In the genomic region with DNA sequence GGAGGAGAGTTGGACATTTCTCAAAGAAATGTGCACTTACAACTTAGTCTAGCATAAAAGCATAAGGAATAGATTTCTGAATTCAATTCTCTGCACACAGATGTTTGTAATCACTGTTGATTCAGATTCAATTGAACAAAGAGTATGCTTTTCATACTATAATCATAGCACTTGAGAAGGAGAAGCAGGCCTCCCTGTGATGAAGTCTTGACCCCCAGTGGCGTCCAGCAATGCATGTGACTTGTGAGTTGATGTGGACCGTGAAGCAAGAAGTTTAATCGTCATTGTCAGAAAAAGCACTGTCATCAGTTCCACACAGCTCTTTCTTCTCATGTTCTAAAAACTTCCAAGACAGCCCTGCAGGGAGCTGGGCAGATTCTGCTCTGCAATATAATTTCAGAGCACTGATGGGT, we compare ENCODE assay signal across 25 mouse cellular contexts. TPM values are rescaled to one million over a fixed set of nuclear protein-coding genes. Genes with fewer than 3 reads are reported as not detected.
DNase-seq lines count a peak whose midpoint lies in the region; ATAC-seq and TF ChIP-seq lines count a peak whose summit lies in the region.
"Had no signal": no experiment of that assay in that cellular context is flagged by ENCODE, and none has a peak within 500 bp of the region (broad histone marks: within the 10 kb centered on the region; RNA-seq: fewer than 3 reads in every experiment).

No protein-coding gene starts in this region.

- no peak overlapping the region for H3K9ac ChIP-seq in lung, embryonic 14.5 days
- no peak overlapping the region for H3K9ac ChIP-seq in embryonic facial prominence, embryonic 12.5 days
- no peak overlapping the region for H3K9ac ChIP-seq in limb, embryonic 14.5 days (ENCODE audit: low read depth, low read length, severe bottlenecking)
- H3K9ac ChIP-seq: forebrain, postnatal 0 days; heart, embryonic 12.5 days; hindbrain, embryonic 12.5 days; intestine, embryonic 15.5 days; liver, embryonic 14.5 days; lung, embryonic 15.5 days; midbrain, embryonic 15.5 days; neural tube, embryonic 12.5 days had no signal

- H3K4me3 ChIP-seq in lung, embryonic 14.5 days (ENCODE audit: low read depth, low read length): no peak overlapping the region
- H3K4me3 ChIP-seq in embryonic facial prominence, embryonic 10.5 days: no peak overlapping the region
- no peak overlapping the region for H3K4me3 ChIP-seq in embryonic facial prominence, embryonic 12.5 days
- no peak overlapping the region for H3K4me3 ChIP-seq in limb, embryonic 14.5 days (replicated peaks; ENCODE audit: low read length)
- H3K4me3 ChIP-seq: heart, embryonic 12.5 days; hindbrain, embryonic 12.5 days; intestine, embryonic 15.5 days; layer of hippocampus, adult 2 months; lung, embryonic 15.5 days; megakaryocyte, embryonic 14.5 days; midbrain, embryonic 15.5 days; neural tube, embryonic 12.5 days had no signal

- peak; percentile 34 for DNase-seq in lung, embryonic 14.5 days
- DNase-seq in lung, postnatal 36 days: no peak
- peak; percentile 20 for DNase-seq in embryonic facial prominence, embryonic 10.5 days (ENCODE audit: low spot score)
- peak; percentile 59 for DNase-seq in limb, embryonic 14.5 days (ENCODE audit: low spot score)
- DNase-seq in cerebellum, adult 18-20 months: no peak
- DNase-seq: adrenal gland, postnatal 14 days; cerebellum, adult 9-11 months; forebrain, postnatal 0 days; gastrocnemius, postnatal 14 days; heart, adult 11 months; heart, postnatal 10 days; kidney, adult 8-10 months; kidney, postnatal 25 days; thymus, postnatal 25 days had no signal

- no peak overlapping the region for H3K4me2 ChIP-seq in lung, embryonic 14.5 days
- H3K4me2 ChIP-seq in embryonic facial prominence, embryonic 12.5 days (replicated peaks): no peak overlapping the region
- H3K4me2 ChIP-seq in limb, embryonic 14.5 days (replicated peaks; ENCODE audit: low read depth, low read length, severe bottlenecking): no peak overlapping the region
- H3K4me2 ChIP-seq: heart, embryonic 12.5 days; hindbrain, embryonic 12.5 days; intestine, embryonic 15.5 days; lung, embryonic 15.5 days; midbrain, embryonic 15.5 days; neural tube, embryonic 12.5 days had no signal

- H3K27ac ChIP-seq in lung, embryonic 14.5 days (ENCODE audit: low read depth): no peak overlapping the region
- no peak overlapping the region for H3K27ac ChIP-seq in embryonic facial prominence, embryonic 10.5 days (replicated peaks)
- 0 out of 2 replicates have a peak overlapping the region, but pooled peaks have one; percentile 0 for H3K27ac ChIP-seq in embryonic facial prominence, embryonic 12.5 days
- 0 out of 2 replicates have a peak overlapping the region, but pooled peaks have one; percentile 55 for H3K27ac ChIP-seq in limb, embryonic 14.5 days (replicated peaks; ENCODE audit: low read depth, low read length)
- H3K27ac ChIP-seq: hindbrain, embryonic 12.5 days; intestine, embryonic 15.5 days; layer of hippocampus, adult 2 months; liver, embryonic 14.5 days; lung, embryonic 15.5 days; midbrain, embryonic 15.5 days; neural tube, embryonic 12.5 days had no signal

- ATAC-seq in lung, embryonic 14.5 days (ENCODE audit: insufficient read depth): peak; percentile 49; the same call in 1 of the 2 replicates
- ATAC-seq in embryonic facial prominence, embryonic 12.5 days (ENCODE audit: insufficient number of reproducible peaks, insufficient read depth, low FRiP score, low TSS enrichment): 0 out of 2 replicates have a peak, but pooled peaks have one; percentile 47
- peak; percentile 62; the same call in 1 of the 2 replicates for ATAC-seq in limb, embryonic 14.5 days (ENCODE audit: low FRiP score, low read depth)
- no peak for ATAC-seq in cerebellum, adult (ENCODE audit: insufficient number of reproducible peaks, low FRiP score, low TSS enrichment)
- ATAC-seq: forebrain, postnatal 0 days; intestine, embryonic 15.5 days; midbrain, embryonic 15.5 days had no signal

- no peaks in the 10 kb centered on the region for H3K4me1 ChIP-seq in lung, embryonic 14.5 days (ENCODE audit: insufficient read depth)
- H3K4me1 ChIP-seq in embryonic facial prominence, embryonic 10.5 days: 0 out of 2 replicates have a peak, but pooled peaks cover 2% of the 10 kb centered on the region
- peaks cover 4% of the 10 kb centered on the region; the same call in 1 of the 2 replicates for H3K4me1 ChIP-seq in embryonic facial prominence, embryonic 12.5 days
- H3K4me1 ChIP-seq in limb, embryonic 14.5 days (ENCODE audit: control insufficient read depth, insufficient read depth, low read length): no peaks in the 10 kb centered on the region
- H3K4me1 ChIP-seq: hindbrain, embryonic 12.5 days; intestine, embryonic 15.5 days; lung, embryonic 15.5 days; megakaryocyte, embryonic 14.5 days; midbrain, embryonic 15.5 days; neural tube, embryonic 12.5 days had no signal

- no peaks in the 10 kb centered on the region for H3K9me3 ChIP-seq in lung, embryonic 14.5 days (ENCODE audit: low read depth, low read length)
- no peaks in the 10 kb centered on the region for H3K9me3 ChIP-seq in embryonic facial prominence, embryonic 10.5 days
- H3K9me3 ChIP-seq in embryonic facial prominence, embryonic 12.5 days: no peaks in the 10 kb centered on the region
- no peaks in the 10 kb centered on the region for H3K9me3 ChIP-seq in limb, embryonic 14.5 days (ENCODE audit: control insufficient read depth, low read length)
- H3K9me3 ChIP-seq: heart, embryonic 12.5 days; hindbrain, embryonic 12.5 days; intestine, embryonic 15.5 days; lung, embryonic 15.5 days; megakaryocyte, embryonic 14.5 days; midbrain, embryonic 15.5 days; neural tube, embryonic 12.5 days had no signal

- no peaks in the 10 kb centered on the region for H3K36me3 ChIP-seq in lung, embryonic 14.5 days (ENCODE audit: insufficient read depth)
- H3K36me3 ChIP-seq in embryonic facial prominence, embryonic 10.5 days (replicated peaks): no peaks in the 10 kb centered on the region
- H3K36me3 ChIP-seq in embryonic facial prominence, embryonic 12.5 days: no peaks in the 10 kb centered on the region
- no peaks in the 10 kb centered on the region for H3K36me3 ChIP-seq in limb, embryonic 14.5 days (ENCODE audit: control insufficient read depth, insufficient read depth, low read length)
- H3K36me3 ChIP-seq: heart, embryonic 12.5 days; hindbrain, embryonic 12.5 days; intestine, embryonic 15.5 days; lung, embryonic 15.5 days; midbrain, embryonic 15.5 days; neural tube, embryonic 12.5 days had no signal

- H3K27me3 ChIP-seq in lung, embryonic 14.5 days (ENCODE audit: insufficient read depth, low read length): no peaks in the 10 kb centered on the region
- H3K27me3 ChIP-seq in embryonic facial prominence, embryonic 10.5 days (replicated peaks; ENCODE audit: low read depth, poor library complexity, severe bottlenecking): no peaks in the 10 kb centered on the region
- H3K27me3 ChIP-seq in embryonic facial prominence, embryonic 12.5 days: no peaks in the 10 kb centered on the region
- H3K27me3 ChIP-seq in limb, embryonic 14.5 days (ENCODE audit: control insufficient read depth, insufficient read depth, low read length): no peaks in the 10 kb centered on the region
- H3K27me3 ChIP-seq: heart, embryonic 12.5 days; hindbrain, embryonic 12.5 days; intestine, embryonic 15.5 days; lung, embryonic 15.5 days; megakaryocyte, embryonic 14.5 days; midbrain, embryonic 15.5 days; neural tube, embryonic 12.5 days had no signal

- no peak for TF ChIP-seq POLR2A in limb, embryonic 14.5 days (IDR thresholded peaks at IDR 0.05; ENCODE audit: borderline replicate concordance, extremely low read depth, insufficient read depth, insufficient read length)

- no peak for TF ChIP-seq CTCF in lung, embryonic 14.5 days (IDR thresholded peaks at IDR 0.05; ENCODE audit: low read depth)

- WGBS in lung, embryonic 14.5 days: 28% methylated on average over 3 of the region's 3 CpGs
- WGBS in embryonic facial prominence, embryonic 10.5 days: 51% methylated on average over 3 of the region's 3 CpGs
- 35% methylated on average over 3 of the region's 3 CpGs for WGBS in embryonic facial prominence, embryonic 12.5 days
- 63% methylated on average over 3 of the region's 3 CpGs for WGBS in limb, embryonic 14.5 days

RNA-seq across cellular contexts. Expression of a gene that starts 33.8 kb away (rescaled TPM):
- 15.6 and 17.7 TPM in 2 replicates for polyA plus RNA-seq in lung, embryonic 14.5 days (2014; fragmentation: Nextera tagmentation; extraction: Ambion mirVana)
- 10.3 and 21.4 TPM in 2 replicates for polyA plus RNA-seq in embryonic facial prominence, embryonic 10.5 days (2016; fragmentation: Nextera tagmentation; extraction: Ambion mirVana)
- 46.1 and 57.6 TPM in 2 replicates for polyA plus RNA-seq in embryonic facial prominence, embryonic 12.5 days (2016; fragmentation: Nextera tagmentation; extraction: Ambion mirVana)
- polyA plus RNA-seq in limb, embryonic 14.5 days (2012; rRNA removed): 12.8 and 19.5 TPM in 2 replicates
- polyA plus RNA-seq in limb, embryonic 14.5 days (2014; fragmentation: Nextera tagmentation; extraction: Ambion mirVana): 27.7 and 28.8 TPM in 2 replicates

Comparison
In these comparisons a context has a peak if more than half of its experiments do, and no peak if none do; other contexts are left out.
1. DNase-seq: peak in lung, embryonic 14.5 days (single experiment), embryonic facial prominence, embryonic 10.5 days (single experiment) and limb, embryonic 14.5 days (single experiment); none in lung, postnatal 36 days (single experiment) and cerebellum, adult 18-20 months (0 of 2).
2. H3K27ac ChIP-seq: peak in embryonic facial prominence, embryonic 12.5 days (single experiment) and limb, embryonic 14.5 days (single experiment); none in lung, embryonic 14.5 days (single experiment) and embryonic facial prominence, embryonic 10.5 days (single experiment).